Mouse (Mus musculus) adrenal gland, adult 18-20 months (tissue): ENCODE measurements around the gene Spata1. TPM values are rescaled to one million over a fixed set of nuclear protein-coding genes. Genes with fewer than 3 reads are reported as not detected.
"Not testable (repeated sequence)": the region's sequence is repeated elsewhere in the genome, so short reads cannot be mapped to it uniquely, and the experiment has no call there.

Experiments used
- DNase-seq, 2 experiments: peaks; one replicate each; pipeline ENCODE4 v3.0.0; 2021 to 2022; ENCODE audit warnings: low spot score in 2 of 2
- total RNA-seq, 2 experiments: library from RNA; stranded (reverse); gene quantifications; 1 replicate in 1 of 2; 2 replicates in 1 of 2; pipeline ENCODE4 v1.2.3; 2021

Spata1 gene
- total RNA-seq, 2 experiments from 2014 or later, result 2.7 to 3.3 TPM

DNA sequence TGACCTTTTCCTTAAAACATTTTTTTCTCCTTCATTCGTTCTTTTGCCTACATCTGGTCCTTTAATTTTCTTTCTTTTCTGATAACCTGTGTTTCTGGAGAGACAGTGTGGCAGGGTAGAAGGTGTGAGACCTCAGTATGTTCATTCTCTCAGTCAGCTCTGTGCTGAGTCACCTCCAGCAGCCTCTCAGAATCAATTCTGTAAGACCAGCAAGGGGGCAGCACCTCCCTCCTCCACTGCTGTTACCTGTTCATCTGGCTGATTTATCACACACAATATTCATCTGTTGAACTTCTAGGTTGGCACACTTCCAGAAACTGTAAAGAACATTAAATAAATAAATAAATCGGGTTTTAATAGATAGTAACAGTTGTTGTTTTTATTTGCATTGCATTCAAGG, 36.6 kb downstream of the Spata1 start:
- no peak for DNase-seq

DNA sequence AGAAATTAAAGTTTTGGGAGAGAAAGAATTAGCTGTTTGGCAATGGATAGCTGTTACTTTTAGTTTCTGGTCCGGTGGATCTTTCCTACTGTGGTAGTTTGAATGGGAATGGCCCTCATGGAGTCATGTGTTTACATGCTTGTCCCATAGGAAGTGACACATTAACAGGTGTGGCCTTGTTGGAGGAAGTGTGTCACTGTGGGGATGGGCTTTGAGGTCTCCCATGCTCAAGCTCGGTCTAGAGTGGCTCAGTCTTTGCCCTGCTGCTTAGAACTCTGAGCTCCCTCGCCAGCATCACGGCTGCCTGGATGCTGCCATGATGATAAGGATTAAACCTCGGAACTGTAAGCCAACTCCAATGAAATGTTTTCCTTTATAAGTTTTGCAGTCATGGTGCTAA, 48.2 kb downstream of the Spata1 start:
- DNase-seq, result no peak

DNA sequence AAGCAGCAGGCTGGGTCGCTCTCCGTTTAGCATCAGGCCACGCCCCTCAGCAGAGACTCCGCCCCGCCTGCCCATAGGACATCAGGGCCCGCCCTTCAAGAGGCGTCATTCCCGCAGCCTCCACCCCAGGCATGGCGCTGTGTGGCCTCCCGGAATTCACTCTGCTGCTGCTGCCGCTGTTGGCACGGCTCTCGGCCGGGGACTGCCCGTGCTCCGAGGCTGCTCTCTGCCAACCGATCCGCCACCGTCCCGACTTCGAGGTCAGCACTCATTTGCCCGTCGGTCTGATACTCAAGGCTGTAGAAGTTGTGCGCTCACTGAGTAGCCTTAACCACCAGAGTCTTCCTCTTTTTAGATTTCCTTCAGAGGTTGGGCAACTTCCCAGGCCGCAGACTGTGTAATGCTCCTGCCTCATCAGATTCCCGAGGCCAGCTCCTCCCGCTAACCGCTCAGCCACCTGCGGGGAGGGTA, 49.1 kb downstream of the Spata1 start:
- peak; percentile 89 to 91 for DNase-seq

DNA sequence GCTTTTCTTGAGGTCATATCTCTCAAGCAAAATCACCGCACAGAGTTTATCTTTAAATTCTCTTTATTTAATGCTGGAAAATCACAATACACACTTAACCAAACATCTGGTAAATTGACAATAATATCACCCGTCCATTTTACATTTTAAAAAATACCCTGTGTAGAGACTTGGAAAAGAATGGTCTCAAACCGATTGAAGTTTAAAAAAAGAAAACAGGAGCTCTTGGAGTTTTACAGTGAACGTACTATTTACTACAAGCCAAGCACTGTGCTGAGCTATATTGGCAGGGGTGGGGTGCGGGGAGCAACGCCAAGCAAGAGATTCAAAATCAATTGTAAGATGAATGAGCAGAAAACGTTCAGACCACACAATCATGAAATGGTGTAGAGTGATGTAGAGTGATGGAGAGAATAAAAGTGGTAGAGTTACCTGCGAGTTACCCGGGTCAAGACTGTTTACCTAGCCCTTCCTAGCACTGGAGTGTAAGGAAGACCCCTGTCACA, 49.8 kb downstream of the Spata1 start, which contains the start of gene Ctbs:
TSS of gene Ctbs (plus strand) at position 51 of the 506 bp plus-strand sequence.
- DNase-seq, result no peak

DNA sequence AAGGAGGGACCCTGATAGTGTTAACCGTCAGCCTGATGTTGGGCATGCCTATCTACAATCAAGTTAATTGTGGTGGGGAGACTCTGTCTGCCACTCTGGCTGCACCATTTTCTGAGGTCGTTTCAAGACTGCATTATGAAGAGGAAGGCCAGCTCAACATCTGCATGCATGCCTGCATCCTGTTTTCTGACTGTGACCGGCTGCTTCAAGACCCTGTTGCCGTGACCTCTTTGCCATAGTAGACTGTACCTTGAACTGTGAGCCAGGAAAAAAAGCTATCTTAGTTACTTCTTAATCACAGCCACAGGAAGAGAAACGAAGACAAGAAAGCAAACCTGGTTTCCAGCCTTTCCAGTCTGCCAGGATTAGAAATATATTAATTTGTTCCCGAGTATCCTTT, 50.6 kb downstream of the Spata1 start:
- no peak for DNase-seq

DNA sequence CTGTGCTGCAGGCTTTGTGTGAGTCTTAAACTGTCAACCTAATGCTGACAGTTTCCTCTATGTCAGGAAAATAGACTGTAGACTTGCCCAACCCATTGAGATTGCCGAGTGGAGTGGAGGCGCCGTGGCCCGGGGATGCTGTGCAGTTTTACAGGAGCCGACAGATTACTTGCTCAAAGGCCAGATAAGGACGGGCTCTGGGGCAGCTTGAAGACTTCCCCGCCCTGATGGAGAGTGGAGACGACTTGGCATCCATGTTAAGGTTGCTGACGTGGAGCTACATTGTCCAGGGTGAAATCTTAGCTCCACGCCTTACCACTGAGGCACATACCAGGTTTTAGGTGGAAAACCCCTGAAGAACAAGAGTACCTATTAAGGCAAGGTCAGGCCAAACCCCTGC, 51.2 kb downstream of the Spata1 start:
- no peak for DNase-seq

DNA sequence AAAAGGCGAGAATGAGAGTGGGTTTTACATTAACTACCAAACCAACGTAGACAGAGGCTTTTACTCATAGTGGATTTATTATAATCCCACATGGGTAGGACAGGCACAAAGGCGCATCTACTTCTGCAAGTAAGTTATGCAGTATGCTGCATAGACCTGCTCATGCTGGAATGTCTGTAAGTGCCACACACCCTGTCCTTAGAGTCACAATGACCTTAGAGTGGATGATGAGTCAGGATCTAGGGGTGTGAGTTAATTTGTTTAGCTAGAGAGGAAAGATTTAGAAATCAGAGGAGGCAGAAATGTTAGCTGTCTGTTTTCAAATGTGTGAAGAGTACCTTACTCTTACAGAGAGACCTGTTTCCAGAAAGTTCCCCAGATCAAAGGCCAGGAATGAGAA, 52.0 kb downstream of the Spata1 start:
- DNase-seq, result no peak

DNA sequence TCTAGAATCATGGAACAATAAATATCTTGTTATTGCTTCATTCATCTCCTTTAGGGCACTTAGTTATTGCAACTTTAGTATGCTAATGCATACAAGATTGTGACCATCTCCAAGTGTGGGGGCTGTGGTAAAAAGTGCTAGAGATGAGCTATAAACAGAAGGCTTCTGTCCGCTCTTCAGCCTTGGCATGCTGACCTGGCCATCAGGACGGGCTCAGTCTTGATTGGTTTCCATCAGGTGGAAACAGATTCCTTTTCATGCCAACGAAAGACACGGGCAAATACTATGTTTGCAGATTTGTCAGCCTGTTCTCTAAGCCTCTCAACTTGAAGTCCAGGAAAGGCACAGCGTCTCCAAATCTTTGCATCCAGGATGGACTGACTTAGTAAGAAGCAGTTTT, 52.4 kb downstream of the Spata1 start:
- DNase-seq, result no peak

DNA sequence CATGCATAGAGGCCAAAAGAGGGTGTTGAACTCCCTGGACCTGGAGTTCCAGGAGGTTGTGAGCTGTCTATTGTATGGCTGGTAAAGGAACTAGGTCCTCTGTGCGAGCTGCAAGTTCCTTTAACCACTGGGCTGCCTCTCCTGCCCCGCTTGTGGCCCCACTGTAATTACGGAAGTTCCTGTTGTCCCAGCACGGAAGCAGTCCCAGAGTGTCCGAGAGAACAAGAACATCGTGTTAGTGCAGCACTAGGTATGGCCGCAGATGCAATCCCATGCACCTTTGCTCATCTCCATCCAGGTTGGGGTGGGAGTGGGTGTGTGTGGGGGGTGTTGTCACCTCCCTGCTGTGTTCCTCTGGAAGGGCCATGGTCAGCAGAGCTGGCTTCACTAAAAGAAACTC, 54.7 kb downstream of the Spata1 start:
- DNase-seq, result no peak

DNA sequence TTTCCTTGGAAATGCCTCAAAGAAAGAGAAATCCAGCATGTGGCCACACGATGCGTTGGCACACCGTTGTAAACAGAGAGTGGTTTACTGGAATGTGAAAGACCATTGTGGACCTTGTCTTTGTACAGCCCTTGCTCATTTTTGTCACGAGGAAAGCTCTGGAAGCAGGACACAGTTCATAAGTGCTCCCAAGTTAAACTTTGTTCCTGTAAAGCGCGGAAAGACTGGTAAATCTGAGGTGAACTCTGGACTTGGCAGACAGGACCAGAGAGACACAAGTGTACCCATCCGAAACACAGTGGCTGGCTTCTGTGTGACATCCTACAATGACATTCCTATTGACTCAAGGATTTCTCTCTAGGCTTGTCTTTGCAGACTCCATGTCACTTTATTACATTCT, 56.2 kb downstream of the Spata1 start:
- no peak for DNase-seq

DNA sequence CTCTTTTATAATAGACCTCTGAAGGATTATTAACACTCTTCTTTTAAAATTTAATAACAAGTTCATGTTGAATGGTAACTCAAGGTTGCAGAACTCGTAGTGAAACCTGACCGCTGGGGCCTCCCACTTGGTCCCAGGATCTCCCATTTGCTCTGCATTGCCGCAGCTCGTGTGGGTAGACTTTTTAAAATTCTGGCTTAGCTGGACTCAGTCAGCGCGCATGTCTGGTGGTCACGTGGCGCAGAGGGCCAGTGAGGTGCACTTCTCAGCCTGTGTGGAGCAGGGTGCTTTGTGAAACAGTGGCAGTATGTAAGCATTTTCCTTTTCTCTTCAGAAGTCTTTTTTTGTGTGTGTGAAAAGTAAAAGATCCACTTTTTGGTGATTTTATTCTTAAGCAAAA, 56.6 kb downstream of the Spata1 start:
- no peak for DNase-seq

DNA sequence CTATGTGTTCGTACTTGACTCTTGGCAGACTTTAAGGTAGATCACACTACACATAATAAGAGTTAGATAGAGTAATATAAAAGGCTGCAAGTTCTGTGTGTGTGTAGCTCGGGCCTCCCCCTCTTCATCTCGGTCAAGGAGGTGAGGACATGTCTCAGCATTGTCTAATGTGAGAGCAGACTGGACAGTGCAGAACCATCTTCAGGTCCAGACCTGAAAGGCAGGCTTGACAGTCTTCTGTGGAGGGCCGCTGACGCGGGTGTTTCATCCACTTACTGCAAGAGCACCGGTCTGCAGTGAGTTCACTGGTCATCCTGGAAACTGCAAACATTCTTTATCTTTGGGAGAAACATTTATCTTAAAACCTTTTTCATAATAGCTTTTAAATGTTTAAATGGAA, 57.1 kb downstream of the Spata1 start:
- DNase-seq, result no peak

DNA sequence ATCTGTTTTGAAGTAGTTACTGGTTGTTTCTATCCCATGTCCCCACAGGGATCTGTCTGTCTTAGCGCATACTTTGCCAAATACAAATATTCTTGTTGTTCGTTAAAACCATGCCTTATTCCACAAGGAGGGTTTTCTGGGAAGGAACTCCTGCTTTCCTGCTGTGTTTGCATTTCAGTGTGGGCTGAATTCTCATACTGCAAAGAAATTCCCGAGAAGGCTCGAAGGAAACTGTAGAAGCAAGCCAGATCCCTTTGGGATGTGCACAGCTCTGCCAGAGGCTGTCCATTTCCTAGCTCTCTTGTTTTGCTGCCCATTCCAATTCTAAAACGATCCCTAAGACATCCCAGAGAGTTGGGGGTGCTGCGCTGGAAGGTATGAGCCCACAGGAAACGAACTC, 59.1 kb downstream of the Spata1 start:
- DNase-seq, result no peak

DNA sequence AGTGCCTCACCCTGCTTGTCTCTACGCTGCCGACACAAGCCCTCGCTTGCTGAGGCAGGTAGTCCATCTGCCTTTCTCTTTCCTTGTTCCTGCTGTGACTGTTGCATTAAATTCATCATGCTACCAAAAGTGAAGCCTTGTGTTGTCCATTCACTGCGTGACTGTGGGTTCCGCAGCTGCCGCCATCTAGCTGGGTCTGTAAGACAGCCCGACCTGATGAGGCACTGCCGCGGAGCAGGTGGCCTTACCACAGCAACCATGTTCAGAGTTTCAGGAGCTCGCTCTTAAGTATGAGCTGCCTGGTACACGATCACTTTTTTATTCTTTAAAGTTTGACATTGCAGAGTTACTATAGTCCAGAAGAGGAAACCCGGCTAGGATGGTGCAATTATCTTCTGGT, 59.5 kb downstream of the Spata1 start:
- no peak for DNase-seq

DNA sequence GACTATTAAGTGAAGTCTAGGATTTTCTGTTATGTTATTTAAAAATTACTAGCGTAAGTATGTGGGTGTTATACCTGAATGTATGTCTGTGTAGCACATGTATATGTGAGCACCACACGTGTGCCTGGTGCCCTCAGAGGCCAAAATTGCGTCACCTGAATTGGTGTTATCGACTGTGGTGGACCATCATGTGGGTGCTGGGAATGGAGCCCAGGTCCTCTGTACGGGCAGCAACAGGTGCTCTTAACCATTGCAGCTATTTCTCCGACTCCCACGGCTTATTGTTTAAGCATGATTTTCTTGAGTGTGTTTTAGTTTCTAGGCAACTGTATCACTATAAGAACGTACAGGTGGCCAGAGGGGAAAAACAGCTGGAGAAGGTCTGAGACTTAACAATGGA, 63.4 kb downstream of the Spata1 start:
- no peak for DNase-seq

DNA sequence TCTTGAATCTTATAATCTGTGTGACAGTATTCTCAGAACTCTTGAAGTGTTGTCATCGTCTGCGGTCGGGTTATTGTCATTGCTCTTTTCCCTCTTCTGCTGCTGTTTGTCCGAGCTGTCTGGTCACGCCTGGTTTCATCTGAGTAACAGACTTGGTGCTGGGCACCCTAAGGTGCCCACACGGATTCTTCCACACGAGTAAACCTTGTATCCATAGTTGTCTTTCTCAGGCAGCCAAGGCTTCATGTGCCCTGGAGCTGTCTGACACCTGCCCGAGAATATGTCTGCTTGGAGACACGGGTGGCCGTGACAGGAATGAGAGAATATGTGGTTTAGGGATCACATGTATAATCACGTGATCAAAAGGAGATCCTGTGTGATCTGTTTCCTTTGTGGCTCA, 64.0 kb downstream of the Spata1 start:
- DNase-seq, result no peak

DNA sequence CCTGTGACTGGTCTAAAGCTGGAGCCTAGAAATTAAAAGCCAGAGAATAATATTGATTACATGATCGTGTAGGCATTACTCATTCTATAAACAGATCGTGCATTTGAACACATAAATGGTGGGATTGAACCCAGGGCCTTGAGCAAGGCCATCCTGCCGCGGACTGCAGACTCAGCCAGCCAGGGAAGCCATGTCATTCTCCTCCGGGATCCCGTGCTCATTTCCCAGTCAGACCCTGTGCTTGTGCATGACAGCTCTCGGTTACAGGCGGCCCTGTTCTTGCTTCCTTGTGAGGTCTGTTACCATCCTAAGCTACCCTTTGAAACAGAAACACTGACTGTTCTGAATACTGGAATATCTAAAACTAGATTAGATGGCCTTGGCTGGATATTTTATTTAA, 64.9 kb downstream of the Spata1 start:
- no peak for DNase-seq

DNA sequence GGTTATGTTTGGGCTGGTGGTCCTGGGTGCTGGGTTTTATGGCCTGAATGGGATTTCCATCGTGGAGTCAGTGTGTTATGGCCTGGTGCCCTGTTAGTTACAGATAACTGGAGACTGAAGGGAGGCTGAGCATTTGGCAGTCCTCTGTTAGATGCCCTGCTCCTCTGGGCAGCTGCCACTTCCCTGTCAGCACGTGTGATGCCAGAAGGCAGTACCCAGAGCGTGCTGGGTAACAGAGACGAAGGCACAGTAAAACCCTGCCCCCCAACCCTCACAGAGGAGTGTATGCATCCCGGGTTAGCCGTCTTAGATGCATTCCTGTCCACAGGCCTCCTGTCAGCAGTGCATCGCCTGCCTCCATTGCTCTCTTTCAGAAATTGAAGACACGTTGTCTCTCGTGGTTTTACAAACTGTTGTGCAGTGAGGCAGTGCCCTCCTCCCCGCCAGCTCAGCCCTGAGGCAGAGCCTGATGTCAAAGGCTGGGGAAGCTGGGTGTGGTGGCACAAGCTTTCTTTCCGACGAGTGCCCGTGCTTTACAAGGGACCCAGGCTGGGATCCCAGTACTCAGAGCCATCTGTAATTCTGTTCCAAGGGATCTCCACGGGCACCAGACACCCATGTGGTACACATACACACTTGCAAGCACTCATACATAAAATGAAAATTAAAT, 65.7 kb downstream of the Spata1 start:
- DNase-seq, result no peak

DNA sequence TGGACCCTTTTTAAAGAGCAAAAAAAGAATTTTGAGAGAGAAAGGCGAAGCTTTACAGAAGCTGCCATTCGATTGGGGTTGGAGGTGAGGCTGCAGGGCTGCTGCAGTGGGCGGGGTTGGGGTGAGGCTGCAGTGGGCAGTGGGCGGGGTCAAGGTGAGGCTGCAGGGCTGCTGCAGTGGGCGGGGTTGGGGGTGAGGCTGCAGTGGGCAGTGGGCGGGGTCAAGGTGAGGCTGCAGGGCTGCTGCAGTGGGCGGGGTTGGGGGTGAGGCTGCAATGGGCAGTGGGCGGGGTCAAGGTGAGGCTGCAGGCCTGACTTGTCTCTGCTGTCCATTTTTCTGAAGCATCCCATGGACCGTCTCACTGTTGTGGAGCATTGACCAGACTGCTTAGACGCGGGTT, 66.5 kb downstream of the Spata1 start:
- DNase-seq, result not testable (repeated sequence)

DNA sequence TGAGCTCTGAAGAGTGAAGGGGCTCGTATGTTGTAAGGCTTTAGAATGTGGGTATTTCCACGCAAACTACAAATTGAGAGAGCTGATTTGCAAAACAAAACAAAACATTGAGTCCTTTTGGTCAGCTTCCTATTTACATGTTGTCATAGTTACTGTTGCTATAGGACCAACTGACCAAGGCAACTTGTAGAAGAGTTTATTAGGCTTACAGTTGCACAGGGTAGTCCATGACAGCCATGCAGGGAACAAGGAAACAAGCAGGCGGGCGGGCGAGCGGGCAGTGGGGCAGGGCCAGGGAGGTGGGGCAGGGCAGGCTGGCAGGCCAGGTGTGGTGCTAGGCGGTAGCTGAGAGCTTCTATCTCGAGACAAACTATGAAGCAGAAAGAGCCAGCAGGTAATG, 73.1 kb downstream of the Spata1 start:
- no peak for DNase-seq

DNA sequence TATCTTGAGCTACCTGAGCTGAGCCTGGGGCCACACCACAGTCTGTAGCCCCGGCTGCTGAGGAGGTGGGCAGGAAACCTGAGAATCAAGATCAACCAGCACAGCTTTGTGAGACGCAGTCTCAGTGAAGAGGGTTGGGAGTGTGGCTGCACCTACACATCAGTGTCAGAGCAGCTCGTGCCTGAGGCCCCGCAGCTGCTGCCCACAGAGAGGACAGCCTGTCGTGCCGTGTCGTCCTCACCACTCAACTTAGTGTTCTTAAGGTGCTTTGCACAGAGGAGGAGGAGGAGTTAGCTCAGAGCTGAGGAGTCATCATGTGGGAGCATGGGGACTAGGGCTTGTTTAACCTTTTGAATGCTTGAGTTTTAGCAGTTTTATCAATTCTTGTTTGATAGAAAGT, 73.7 kb downstream of the Spata1 start:
- no peak for DNase-seq

DNA sequence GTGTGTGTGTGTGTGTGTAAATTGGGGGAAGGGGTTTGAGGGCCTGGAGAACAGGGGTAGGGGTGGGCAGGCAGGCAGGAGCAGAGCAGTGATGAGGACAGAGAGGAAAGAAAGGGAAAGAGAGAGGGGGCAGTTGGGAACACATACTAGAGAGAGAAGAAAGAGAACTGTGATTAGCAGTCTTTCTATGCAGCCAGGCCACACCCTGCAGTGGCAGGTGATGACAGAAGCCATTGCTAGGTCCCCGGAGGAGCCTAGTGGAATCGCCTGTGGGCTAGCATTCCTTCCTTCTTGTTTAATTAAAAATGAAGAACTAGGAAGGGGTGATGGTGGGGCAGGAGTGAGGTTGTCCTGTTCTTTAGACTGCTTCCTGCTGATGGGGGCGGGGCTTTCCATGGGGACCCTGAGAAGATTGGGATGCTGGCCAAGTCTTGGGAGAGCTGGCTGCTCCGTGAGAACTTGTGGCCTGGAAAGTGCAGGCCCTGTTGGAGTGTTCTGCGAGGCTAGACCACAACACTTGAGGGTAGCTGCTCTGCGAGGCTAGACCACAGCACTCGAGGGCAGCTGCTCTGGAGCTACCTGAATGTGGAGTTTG, 75.2 kb downstream of the Spata1 start:
- DNase-seq, result no peak

DNA sequence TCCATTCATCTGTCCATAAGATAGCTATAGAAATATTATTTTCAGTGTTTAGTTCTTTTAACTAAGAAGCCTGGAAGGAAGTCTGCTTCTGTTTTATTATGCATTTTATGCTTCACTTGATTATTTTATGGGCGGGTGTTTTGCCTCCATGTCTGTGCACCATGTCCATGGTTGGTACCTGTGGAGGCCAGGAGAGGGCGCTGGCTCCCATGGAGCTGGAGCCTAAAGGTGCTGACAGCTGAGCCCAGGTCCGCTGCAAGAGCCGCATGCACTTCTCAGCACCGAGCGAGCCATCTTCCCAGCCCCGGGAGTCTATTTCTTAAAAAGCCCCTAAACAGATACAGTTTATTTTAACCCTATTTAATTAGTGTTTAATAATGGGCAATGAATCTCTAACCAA, 75.8 kb downstream of the Spata1 start:
- no peak for DNase-seq
